Mouse (Mus musculus): Measurements from ENCODE around the gene Wrap53. TPM values are rescaled to one million over a fixed set of nuclear protein-coding genes. Genes with fewer than 3 reads are reported as not detected.

Wrap53 gene
- total RNA-seq, 1 experiment from 2014 or later: 2.8 TPM

DNA sequence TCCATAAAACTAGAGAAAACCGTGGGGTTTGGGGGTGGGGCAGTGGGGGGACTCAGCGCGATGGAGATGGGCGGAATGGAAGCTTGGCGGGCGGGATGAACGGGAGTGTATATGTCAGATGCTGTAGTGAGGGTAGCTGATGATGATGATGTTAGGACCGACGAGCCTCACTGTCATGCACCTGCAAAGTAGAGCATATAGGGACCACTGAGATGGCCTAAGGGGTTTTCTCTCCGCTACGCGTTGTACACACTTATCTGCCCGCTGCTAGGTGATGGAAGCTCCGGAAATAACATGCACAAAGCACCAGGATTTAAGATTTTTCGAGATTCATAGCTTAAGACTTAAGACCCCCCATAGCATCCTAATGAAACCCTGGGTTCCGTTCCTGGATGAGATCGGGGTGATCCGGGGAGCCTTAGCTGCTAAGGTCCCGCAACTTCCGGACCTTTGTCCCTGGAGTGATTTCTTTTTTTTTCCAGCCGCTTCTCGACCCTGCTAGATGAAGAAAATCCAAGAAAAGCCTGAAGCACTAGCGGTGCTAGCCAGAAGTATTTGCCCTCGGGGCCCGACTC lies 604 bp upstream of the Wrap53 start:
- no peak for ATAC-seq (replicated peaks; ENCODE audit: insufficient number of reproducible peaks, low FRiP score, low TSS enrichment, poor library complexity, severe bottlenecking)

DNA sequence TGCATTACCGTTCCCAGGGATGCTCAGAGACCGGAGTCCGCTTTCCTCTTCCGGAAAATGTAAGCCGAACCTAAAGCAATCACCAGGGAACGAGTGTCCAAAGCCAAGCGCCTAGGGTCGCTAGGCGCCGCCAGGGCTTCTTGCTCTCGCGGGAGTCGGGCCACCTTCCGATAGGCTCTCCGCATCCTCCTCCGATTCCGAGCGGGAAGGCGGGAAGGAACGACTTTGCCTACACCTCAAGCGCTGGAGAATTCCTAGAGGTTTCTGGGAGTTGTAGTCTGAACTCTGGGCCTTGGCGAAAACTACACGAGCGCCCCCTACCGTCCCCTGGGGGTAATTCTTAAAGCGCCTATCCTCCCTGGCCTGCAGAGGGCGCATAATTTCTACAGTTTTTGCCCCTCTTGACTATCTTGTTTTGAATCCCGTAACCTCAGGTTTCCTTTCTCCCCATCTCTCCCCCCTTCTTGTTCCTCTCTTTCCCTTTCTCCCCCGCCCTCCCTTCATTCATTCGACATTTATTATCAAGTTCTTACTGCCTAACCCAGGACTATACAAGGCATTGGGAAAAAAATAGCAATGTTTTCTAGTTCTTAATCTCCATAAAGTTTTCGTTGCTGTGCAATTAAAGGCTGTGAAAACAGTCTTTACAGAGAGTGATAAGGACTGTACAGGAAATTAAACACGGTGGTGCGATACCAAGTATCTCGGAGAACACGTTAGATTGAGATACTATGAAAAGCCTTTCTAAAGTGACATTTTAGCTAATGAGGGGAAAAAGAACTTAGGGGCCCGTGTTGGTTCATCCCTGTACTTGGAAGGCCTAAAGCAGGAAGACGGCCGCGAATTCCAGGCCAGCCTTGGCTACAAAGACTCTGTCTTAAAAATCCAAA lies 682 bp downstream of the Wrap53 start:
- peak; percentile 63 for ATAC-seq (replicated peaks; ENCODE audit: insufficient number of reproducible peaks, low FRiP score, low TSS enrichment, poor library complexity, severe bottlenecking)

DNA sequence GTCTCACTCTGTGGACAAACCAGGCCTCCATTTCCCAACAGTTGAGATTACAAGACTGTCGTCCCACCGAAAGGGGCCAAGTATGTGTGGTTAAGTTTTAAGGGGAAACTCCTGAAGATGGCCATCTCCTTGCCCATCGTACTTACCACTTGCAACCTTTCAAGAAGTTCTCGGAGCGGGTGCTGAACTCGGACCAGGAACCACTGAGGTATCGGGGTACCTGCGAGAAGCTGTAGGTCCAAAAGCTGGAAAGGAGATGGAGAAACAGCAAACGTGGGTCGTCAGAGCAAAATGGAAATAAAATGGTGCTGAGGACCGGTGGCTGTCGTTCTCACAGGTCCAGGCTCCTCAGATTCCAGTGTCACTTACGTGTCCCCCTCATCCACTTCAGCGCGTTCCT lies 1.8 kb downstream of the Wrap53 start:
- ATAC-seq (replicated peaks; ENCODE audit: insufficient number of reproducible peaks, low FRiP score, low TSS enrichment, poor library complexity, severe bottlenecking): no peak

DNA sequence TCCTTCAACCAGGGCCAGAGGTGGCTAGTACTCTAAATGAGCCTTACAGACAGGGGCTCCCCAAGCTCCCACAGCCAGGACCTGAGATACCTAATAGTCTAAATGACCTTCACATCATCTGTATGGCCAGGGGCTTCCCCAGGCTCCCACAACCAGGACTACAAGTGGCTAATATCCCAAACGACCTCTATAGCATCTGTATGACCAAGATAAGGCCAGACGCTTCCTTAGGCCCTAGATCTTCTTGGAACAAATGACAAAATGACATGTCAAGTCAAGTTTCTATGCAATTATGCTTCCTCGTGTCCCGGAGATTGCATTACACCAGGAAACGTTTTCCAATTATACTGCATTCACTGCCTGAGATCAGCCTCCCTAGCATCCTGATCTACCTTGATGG lies 3.7 kb downstream of the Wrap53 start:
- no peak for ATAC-seq (replicated peaks; ENCODE audit: insufficient number of reproducible peaks, low FRiP score, low TSS enrichment, poor library complexity, severe bottlenecking)

DNA sequence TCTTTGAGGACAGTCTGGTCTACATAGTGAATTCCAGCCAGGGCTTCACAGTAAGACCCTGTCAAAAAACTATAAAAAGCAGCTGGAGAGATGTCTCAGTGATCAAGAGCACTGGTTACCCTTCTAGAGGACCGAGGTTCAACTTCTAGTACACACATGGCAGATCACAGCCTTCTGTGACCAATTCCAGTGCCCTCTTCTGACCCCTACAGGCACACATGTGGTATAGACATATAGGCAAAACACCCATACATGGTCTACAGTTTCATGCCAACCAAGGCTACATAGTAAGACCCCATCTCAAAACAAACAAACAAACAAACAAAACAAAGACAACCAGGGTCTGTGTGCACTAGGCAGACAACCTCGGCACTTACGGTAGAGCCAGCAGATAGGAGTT lies 4.8 kb downstream of the Wrap53 start:
- no peak for ATAC-seq (replicated peaks; ENCODE audit: insufficient number of reproducible peaks, low FRiP score, low TSS enrichment, poor library complexity, severe bottlenecking)

DNA sequence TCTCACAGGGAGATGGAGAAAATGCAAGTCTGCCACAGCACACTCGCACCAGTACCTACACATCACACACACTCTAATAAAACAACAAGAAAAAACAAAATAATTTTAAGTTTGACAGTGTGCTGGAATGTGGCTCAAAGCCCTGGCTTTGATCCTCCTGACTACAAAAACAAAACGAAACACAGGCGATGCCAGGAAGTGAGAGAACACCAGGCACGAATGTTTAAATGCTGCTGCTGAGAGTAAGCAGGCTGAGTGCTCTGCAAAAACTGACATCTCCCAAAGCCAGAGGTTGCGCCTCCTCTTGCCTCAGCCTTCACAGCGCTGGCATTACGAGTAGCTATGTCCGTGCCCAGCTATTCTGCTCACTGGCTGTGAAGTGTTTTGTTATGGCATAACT lies 14.9 kb downstream of the Wrap53 start:
- no peak for ATAC-seq (replicated peaks; ENCODE audit: insufficient number of reproducible peaks, low FRiP score, low TSS enrichment, poor library complexity, severe bottlenecking)

DNA sequence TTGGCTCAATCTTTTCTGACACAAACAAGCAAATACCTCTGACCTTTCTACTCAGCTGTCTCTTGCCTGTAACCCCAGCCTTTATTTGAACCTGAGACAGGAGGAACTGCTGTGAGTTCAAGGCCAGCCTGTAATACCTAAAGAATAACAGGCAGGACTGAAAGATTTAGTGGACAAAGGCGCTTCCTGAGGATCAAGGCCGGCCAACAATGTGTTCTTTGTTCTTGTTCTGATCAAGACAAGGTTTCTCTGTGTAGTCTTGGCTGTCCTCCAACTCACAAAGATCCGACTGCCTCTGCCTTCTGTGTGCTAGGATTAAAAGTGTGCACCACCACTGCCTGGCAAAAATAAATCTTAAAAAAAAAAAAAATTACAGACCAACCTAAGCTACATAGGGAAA lies 15.7 kb downstream of the Wrap53 start:
- ATAC-seq (replicated peaks; ENCODE audit: insufficient number of reproducible peaks, low FRiP score, low TSS enrichment, poor library complexity, severe bottlenecking): no peak

DNA sequence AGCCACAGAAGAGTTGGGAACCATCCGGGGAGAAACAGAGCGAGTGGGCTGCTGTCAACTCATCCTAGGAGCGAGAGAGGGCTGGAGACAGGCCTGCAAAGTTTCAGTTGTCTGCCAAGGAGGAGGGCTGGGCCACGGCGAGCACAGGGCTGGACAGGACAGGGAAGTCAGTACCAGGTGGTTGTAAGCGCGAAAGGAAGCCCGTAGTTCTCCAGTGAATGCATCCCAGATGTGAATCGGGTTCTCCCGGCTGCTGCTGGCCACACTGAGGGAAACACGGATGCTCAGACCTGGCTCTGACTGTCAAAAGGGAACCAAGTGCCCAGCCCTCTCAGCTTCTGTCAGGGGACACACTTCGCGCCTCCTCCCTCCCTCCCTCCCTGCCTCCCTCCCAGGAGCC lies 16.7 kb downstream of the Wrap53 start:
- no peak for ATAC-seq (replicated peaks; ENCODE audit: insufficient number of reproducible peaks, low FRiP score, low TSS enrichment, poor library complexity, severe bottlenecking)

DNA sequence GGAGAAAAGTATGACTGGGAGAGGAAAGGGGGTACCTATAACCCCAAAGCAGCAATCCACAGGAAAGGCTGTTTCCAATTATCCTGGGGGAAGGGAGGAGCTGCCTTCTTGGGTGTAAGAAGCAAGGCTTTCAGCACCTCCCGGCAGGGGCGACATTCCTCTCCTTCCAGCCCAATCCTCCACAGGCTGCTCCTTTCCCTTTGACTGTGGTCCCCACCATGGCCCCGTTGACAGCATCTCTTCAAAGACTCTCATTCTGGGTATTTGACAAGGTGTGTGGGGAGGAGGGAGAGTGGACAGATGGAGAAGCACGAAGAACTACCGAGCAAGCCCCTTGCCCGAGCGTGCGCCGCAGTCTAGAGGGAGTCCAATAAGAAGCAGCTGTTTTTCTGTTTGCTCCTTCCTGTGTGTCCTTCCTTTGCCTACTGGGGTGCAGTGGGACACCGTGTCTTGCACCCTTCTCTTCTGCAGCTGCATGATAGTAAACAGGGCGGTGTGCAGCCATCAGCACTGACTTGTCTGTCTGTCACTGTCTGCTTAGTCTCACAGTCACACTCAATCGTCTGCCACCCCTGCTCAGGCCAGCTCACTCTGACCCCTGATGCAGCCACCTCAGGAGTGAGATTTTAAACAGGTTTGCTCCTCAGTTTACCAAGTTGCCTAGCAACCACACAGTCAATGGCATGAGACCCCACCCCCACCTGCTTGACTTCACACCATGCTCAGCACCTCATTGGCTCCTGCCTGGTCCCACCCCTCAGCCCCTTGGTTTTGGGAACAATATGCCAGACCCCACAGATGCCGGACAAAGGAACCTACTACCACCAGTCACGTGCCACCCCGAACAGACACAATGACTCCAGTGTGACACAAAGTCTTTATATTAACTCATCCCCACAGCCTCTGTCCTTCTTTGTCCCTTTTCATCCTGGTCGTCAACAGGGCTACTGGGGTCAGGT lies 18.9 kb downstream of the Wrap53 start:
- no peak for ATAC-seq (replicated peaks; ENCODE audit: insufficient number of reproducible peaks, low FRiP score, low TSS enrichment, poor library complexity, severe bottlenecking)

DNA sequence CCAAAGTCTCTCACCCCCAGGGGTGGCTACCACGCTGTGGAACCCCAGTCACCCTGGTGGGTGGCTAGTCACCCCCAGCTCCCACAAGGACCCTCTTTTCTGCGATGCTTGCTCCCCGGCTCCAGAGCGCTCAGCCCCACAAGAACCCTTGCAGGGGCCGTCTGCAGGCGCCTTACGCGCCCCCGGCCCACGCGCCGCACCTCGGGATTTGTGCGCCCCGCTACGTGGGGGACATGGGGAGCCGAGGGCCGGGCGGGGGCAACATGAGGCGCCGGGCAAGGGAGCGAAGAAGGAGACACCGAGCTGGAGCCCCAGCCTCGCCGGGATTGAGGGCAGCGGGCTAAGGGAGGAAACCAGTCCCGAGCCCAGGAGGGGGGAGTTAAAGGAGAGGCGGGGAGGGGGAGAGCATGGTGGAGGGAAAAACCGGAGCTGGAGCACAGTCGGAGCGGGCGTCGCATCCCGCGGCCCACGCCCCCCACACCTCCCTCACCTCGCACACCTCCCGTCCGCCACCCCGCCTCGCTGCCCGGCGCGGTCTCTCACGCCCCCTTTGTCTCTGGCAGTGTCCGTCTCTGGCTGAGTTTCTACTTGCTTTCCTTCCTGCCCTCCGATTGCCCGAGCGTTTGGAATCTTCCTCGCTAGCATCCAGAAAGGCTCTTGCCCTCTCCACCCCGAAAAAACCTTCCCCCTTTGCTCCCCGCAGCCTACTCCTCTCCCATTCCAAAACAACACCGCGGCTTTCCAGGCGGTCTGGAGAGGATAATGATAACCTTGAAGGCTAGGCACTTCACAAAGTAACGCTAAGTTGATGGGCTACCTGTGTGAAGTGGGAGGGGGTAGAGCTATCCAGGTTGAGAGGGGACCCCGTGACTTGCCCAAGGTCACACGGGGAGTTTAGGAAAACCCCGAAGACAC lies 19.9 kb downstream of the Wrap53 start, which contains the start of gene Efnb3:
TSS of gene Efnb3 (minus strand) at position 355 of the 915 bp plus-strand sequence.
- ATAC-seq (replicated peaks; ENCODE audit: insufficient number of reproducible peaks, low FRiP score, low TSS enrichment, poor library complexity, severe bottlenecking): no peak

DNA sequence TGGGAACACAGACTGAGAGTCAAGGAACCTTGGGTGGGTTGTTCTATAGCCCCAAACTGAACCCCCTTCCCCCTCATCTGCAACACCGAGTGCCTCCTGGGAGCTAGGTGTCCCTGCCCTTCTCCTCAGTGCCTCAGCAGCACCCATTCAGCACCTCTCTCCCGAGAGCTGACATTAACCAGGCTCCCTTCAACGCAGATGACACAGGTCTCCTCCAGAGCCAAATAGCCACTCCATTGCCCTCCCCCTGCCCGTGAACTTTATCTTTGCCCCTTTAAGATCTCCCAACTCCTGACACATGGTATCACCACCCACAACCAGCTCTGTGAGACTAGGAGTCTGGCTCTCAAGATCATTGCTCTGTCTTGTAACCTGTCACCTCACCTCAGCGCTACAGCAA lies 20.9 kb downstream of the Wrap53 start:
- no peak for ATAC-seq (replicated peaks; ENCODE audit: insufficient number of reproducible peaks, low FRiP score, low TSS enrichment, poor library complexity, severe bottlenecking)

DNA sequence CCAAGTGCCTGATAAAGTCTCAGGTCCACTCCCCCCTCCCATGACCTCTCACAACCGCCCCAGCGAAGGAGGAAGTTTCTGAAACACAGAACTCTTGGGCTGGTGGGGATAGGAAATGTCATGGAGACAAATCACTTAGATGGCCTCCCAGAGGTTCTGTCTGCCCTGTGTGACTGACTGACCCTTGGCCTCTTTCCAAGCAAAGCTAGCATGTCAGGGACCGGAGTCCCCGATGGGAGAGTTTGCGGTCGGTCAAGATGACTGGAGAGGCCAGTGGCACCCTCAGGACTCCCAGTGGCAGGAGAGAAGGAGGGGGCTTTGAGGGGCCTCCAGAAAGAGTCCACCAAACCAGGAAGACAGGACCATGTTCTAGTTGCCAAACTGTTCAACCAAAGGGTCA lies 21.3 kb downstream of the Wrap53 start:
- no peak for ATAC-seq (replicated peaks; ENCODE audit: insufficient number of reproducible peaks, low FRiP score, low TSS enrichment, poor library complexity, severe bottlenecking)

DNA sequence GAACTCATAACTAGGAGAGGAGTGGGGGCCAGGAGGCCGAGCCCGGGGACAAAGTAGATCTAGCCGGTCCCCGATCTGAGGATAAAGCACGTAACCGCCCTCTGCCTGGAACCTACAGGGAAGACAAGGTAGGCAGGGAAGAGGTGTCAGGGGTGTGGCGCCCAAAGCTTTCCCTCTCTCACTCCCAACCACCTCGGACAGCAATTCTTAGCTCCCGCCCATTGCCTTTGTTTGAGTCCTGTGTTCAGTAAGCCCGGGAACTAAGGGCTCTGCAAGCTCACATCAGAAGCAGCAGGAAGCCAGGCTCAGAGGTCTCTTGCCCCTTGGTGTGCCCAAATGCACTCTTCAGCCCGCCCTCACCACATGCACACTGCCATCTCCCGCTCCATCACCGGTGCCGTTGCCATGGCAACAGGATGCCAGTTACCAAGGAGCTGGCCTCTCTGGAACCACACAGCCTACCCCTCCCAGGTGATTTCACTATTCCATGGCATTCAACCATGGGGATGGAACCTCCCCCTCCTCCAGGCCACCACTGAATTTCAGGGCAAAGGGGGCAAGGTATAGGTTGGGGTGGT lies 22.6 kb downstream of the Wrap53 start:
- ATAC-seq (replicated peaks; ENCODE audit: insufficient number of reproducible peaks, low FRiP score, low TSS enrichment, poor library complexity, severe bottlenecking): no peak

DNA sequence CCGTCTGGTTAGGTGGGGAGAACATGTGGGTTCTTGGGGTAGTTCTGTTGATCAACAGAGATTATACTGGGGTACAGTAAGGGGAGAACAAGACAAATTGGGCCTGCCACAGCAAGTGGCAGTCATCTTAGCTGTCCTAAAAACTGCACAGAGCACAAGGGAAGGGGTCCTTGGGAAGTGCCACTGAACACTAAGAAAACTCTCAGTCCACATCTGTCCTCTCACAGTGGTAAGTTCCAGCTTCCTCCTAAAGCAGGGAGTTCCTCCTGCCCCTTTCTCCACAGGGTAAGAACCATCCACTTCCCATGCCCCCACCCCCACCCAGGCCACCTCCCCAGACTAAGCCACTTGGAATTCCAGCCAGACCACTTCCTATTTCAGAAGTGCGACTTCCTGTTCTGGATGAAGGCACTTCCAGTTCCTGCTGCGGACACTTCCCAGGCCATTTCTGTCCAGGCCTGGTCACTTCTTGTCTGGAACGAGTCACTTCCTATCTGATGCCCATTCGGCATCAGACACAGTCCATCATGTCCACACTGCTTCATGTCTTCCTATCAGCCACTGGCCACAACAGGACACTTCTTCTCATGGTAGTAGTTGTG lies 25.4 kb downstream of the Wrap53 start:
- ATAC-seq (replicated peaks; ENCODE audit: insufficient number of reproducible peaks, low FRiP score, low TSS enrichment, poor library complexity, severe bottlenecking): peak; percentile 33; the same call in 1 of the 2 replicates

DNA sequence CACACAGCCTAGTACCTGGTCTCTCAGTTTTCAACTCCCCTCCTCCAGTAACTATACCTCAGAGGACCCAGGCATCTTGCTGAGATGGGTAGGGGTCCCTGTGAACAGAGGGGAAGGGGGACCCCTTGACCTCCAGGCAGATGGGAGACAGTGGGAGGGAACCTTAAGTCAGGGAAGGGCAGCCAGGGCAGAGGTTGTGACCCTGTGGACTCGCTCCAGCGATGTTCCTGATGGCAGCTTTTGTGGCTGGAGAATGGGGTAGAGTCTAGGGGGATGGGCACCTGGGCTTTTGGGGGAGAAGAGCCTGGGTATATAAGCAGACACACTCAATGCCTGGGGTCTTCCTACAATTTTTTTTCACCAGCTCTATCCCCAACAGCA lies 26.7 kb downstream of the Wrap53 start:
- ATAC-seq (replicated peaks; ENCODE audit: insufficient number of reproducible peaks, low FRiP score, low TSS enrichment, poor library complexity, severe bottlenecking): no peak

DNA sequence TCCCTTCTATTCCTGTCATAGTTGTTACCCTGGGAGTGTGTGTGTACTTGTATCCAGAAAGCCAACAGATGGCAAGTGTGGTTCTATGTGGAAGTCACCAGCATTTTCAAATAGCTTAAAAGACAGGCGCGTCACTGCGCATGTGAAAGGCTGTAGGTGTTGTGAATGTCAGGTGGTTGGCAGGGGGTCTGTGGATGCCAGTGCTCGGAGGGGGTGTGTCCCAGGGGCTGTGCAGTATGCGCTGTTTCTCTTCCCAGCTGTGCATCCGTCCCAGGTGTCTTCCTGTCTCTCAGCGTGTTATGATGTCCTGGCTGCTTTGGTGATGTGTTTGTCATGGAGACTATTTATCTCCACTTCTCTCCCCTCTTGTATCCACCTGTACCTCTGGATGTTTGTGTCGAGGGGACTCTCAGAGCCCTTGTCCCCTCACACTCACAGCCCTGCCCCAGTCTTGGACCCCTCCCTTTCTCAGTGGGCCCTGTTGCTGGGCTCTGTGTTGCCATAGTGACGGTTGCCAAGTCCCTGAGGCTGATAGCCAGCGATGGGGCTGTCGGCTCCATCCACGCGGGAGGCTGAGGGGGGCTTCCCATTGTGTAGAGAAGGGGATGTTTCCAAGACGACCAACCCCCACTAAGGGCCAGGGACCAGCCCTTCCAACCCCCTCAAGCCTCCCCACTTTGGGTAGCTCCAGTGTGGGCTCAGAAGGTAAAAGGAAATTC lies 27.3 kb downstream of the Wrap53 start:
- no peak for ATAC-seq (replicated peaks; ENCODE audit: insufficient number of reproducible peaks, low FRiP score, low TSS enrichment, poor library complexity, severe bottlenecking)

DNA sequence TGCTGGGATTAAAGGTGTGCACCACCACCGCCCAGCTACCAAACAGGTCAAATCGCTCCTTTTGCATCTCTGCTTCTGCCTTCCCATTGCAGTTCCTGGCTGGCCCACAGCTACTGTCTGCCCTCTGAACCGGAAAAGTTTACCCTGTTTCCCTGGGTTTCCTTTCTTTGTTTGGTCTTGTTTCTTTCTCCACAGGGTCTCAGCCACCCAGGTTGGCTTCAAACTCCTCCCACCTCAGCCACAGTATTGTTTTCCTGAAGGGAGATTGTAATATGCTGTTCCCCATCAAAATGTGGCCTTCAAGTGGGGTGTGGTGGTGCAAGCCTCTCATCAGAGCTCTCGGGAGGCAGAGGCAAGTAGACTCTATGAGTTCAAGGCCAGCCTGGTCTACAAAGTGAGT lies 28.7 kb downstream of the Wrap53 start:
- no peak for ATAC-seq (replicated peaks; ENCODE audit: insufficient number of reproducible peaks, low FRiP score, low TSS enrichment, poor library complexity, severe bottlenecking)

All from monocyte, adult 5-6 weeks (primary cell).